Mouse (Mus musculus) urinary bladder, postnatal 0 days (tissue): Measurements from ENCODE around the gene Olfr462. TPM values are rescaled to one million over a fixed set of nuclear protein-coding genes. Genes with fewer than 3 reads are reported as not detected.

Experiments
- polyA plus RNA-seq: library from polyadenylated mRNA; unstranded; fragments of >200 nt; fragmentation: Nextera tagmentation; extraction: Ambion mirVana; gene quantifications from 2 replicates; pipeline ENCODE4 v1.2.1, GENCODE M21; 2015

The Olfr462 gene
- not detected in 2 replicates for polyA plus RNA-seq

GRCm38 (mm10) chr11:87892168-87892567, at the start of gene Olfr462:
Gene Olfr462 (minus strand): TSS chr11:87892268.

DNA sequence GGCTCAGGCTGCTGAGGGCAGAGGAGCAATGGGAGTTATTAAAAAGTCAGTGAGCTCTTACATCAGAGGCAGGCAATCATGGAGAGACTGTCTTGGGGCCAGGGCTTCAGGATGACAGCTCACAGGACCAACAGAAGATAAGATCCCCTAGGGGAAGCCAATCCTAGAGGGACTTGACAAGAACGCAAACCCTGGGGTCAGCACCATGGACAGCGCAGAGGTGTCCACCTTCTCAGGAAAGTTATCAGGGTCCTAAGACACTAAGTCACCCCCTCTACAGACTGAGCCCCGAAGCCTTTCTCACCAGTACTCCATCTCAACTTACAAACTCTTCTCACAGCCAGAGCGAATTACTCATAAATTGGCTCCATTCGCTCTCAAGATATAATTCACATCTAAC, 28.9 kb upstream of the Olfr462 start, which contains the start of gene Olfr464:
Gene Olfr464 (minus strand): TSS at position 2 of the 400 bp plus-strand sequence.

DNA sequence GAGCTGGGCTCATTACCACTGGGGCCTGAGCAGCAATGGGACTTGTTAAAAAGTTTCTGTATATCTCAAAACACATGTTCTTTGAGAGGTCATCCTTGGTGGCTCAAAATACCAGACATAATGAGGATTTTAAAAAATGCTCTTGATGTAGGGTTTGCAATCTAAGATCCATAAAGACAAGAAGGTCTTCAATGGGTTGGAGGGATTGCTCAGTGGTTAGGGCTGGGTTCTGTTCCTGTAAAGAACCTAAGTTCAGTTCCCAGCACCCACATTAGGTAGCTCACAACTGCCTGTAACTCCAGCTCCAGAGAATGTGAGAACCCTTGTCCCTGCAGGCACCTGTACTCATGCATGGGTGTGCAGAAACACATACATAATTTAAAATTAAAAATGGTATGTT, 5.2 kb upstream of the Olfr462 start, which contains the start of gene Olfr463:
Gene Olfr463 (minus strand): TSS at position 101 of the 400 bp plus-strand sequence.

DNA sequence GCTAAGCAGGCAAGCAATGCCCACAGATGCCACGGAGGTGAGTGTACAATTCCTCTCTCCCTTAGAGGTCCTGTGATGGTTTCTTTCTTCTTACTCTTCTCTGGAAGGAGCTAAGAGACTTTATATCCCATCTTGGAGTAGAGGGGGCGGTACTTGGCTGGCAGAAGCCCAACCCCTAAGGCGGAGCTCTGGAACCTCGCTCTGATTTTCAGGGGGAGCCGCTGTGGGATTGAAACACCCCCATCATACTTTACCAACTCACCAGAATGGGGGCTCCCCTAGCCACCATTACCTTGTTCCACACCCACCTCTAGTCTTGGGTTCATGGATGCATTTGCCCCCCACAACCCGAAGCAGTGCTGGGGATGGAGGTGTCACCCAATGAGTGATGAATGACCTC, 16.6 kb downstream of the Olfr462 start, which contains the start of gene Epx:
Gene Epx (minus strand): TSS at position 101 of the 400 bp plus-strand sequence.

GRCm38 (mm10) chr11:87852690-87853596, 39.1 kb downstream of the Olfr462 start, which contains the start of gene Mks1:
Gene Mks1 (plus strand): TSS chr11:87853215.

Other genes with a start within 250 kb of the Olfr462 start
- 1.3 and 1.8 TPM in 2 replicates for gene Rnf43, start 229.5 kb downstream of the Olfr462 start, polyA plus RNA-seq
- gene Supt4a, start 154.7 kb downstream of the Olfr462 start, polyA plus RNA-seq: 81.5 and 98.9 TPM in 2 replicates
- 0.45 and 0.86 TPM in 2 replicates for gene Tspoap1, start 131.7 kb downstream of the Olfr462 start, polyA plus RNA-seq
- gene Mpo, start 98.7 kb downstream of the Olfr462 start, polyA plus RNA-seq: 1.2 and 1.8 TPM in 2 replicates
- gene Lpo, start 64.0 kb downstream of the Olfr462 start, polyA plus RNA-seq: not detected in 2 replicates
- gene Mks1, start 39.1 kb downstream of the Olfr462 start, polyA plus RNA-seq: 4.1 and 5.7 TPM in 2 replicates
- 0.45 and 0.66 TPM in 2 replicates for gene Epx, start 16.7 kb downstream of the Olfr462 start, polyA plus RNA-seq
- not detected in 2 replicates for gene Olfr463, start 5.1 kb upstream of the Olfr462 start, polyA plus RNA-seq
- not detected in 2 replicates for gene Olfr464, start 28.7 kb upstream of the Olfr462 start, polyA plus RNA-seq
- gene Dynll2, start 95.3 kb upstream of the Olfr462 start, polyA plus RNA-seq: 15.8 and 17.7 TPM in 2 replicates
- 87.6 and 103 TPM in 2 replicates for gene Srsf1, start 155.1 kb upstream of the Olfr462 start, polyA plus RNA-seq
- gene Vezf1, start 176.0 kb upstream of the Olfr462 start, polyA plus RNA-seq: 22.1 and 25.2 TPM in 2 replicates
- gene Cuedc1, start 205.8 kb upstream of the Olfr462 start, polyA plus RNA-seq: 26.6 and 35.0 TPM in 2 replicates